Mouse (Mus musculus) urinary bladder, postnatal 10 days (tissue): Measurements from ENCODE around the gene Cntn4.

Experiments
- DNase-seq: peaks from one replicate; pipeline ENCODE4 v3.0.0; 2022; ENCODE audit warnings: low spot score

The Cntn4 gene

GRCm38 (mm10) chr6:106646945-106647344 lies 969.5 kb downstream of the Cntn4 start:
- DNase-seq = no peak

GRCm38 (mm10) chr6:106663780-106664651 lies 986.6 kb downstream of the Cntn4 start:
- no peak for DNase-seq

GRCm38 (mm10) chr6:106675581-106675980 lies 998.1 kb downstream of the Cntn4 start:
- DNase-seq = no peak

- no peak for DNase-seq
These were observed 1024.5 kb downstream of the Cntn4 start for GRCm38 (mm10) chr6:106701931-106702330.

GRCm38 (mm10) chr6:106705506-106706035 lies 1028.1 kb downstream of the Cntn4 start:
- DNase-seq = no peak

- no peak for DNase-seq
These were observed 1048.2 kb downstream of the Cntn4 start for GRCm38 (mm10) chr6:106725642-106726041.

GRCm38 (mm10) chr6:106726078-106726477 lies 1048.6 kb downstream of the Cntn4 start:
- DNase-seq = no peak

- no peak for DNase-seq
These were observed 1050.2 kb downstream of the Cntn4 start for GRCm38 (mm10) chr6:106727703-106728102.

GRCm38 (mm10) chr6:106729682-106730314 lies 1052.3 kb downstream of the Cntn4 start:
- no peak for DNase-seq

- DNase-seq = no peak
These were observed 1055.1 kb downstream of the Cntn4 start for GRCm38 (mm10) chr6:106732563-106732962.

- no peak for DNase-seq
These were observed 1060.8 kb downstream of the Cntn4 start for GRCm38 (mm10) chr6:106738229-106738628.

- no peak for DNase-seq
These were observed 1062.9 kb downstream of the Cntn4 start for GRCm38 (mm10) chr6:106740244-106740825.

- no peak for DNase-seq
These were observed 1066.2 kb downstream of the Cntn4 start for GRCm38 (mm10) chr6:106743556-106744233.

- no peak for DNase-seq
These were observed 1068.4 kb downstream of the Cntn4 start for GRCm38 (mm10) chr6:106745673-106746394.

GRCm38 (mm10) chr6:106747251-106747650 lies 1069.8 kb downstream of the Cntn4 start:
- no peak for DNase-seq

GRCm38 (mm10) chr6:106747804-106748203 lies 1070.3 kb downstream of the Cntn4 start:
- no peak for DNase-seq
